Mouse (Mus musculus): Measurements from ENCODE around the gene Ccdc59.

The Ccdc59 gene

DNA sequence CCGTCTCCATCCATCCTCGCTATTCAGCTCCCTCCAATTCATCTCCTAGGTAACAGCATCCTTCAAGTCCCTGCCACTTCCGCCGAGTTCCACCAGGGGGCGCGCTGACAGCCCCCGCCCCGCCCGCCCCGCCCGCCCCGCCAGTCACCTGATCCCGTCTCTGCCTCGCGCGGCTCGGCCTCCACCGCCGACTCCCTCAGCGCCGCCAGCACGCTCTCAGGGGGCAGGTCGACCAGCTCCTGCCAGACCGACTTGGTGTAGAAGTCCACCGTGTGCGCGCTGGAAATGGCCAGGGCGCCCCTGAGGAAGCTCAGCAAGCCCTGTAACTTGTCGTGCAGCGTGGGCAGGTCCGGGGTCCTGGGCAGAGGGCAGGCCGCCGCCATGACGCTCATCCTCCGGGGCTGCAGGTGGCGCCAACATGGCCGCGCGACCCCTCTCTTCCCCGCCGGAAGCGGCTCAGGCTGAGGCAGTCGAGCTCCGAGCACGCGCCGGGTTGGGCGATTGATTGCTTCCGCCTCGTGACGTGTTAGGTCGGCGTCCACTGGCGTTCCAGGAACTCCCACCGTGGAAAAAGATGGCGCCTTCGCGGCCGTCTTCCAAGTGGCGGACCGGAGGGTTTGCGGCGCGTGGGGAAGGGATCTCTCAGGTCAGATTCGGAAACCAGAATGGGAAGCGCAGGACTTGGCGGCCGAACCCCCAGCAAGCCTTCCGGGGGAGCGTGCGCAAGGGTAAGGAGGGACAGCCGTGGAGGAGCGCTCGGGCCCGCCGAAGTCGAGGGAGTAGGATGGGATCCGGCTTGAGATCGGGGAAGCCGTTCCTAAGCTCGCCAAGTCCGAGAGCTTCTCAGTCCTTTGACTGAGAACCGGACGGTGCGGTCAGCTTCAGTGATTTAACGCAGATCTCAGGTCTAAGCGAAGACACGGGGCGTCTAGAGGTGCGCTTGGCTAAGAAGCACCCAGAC is at the start of gene Ccdc59, which contains the start of gene Mettl25:
Ccdc59 (plus strand) TSS at position 140 of the 961 bp plus-strand sequence.
Mettl25 (minus strand) TSS at position 453 of the 961 bp plus-strand sequence.
- DNase-seq = peak; percentile 97

DNA sequence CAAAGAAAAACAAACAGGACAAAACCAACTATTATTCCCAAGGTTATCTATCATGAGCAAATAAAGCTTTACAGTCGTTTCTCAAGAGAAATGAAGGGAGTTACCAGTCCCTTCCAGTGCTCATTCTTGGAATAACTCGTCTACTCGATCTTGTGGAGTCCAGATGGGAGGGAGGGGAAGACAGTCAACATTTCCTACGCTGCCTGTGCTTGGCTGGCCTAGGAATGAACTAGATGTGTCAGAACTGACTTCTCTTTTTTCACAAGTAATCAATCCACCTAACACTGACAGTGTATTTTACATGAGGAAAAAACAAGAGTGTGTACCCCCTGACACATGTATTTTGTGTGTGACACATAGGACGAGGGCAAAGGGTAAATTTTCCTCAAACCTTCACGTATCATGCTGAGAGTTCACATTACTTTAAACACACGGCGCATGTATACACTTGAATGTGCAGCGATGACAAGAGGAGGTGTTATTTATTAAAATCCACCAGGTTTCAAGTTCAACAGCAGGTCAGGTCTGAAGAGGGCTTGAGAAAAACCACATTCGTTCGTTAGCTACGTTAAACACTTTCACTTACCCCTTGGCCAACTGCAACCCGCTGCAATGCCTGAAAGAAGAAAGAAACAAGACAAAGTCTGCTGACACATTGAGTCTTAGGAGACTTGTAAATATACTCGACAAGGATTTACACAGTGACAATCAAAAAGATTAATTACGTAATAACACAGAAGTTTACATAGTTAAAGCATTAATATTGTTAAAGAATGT is 46.9 kb upstream of the Ccdc59 start:
- DNase-seq = no peak

DNA sequence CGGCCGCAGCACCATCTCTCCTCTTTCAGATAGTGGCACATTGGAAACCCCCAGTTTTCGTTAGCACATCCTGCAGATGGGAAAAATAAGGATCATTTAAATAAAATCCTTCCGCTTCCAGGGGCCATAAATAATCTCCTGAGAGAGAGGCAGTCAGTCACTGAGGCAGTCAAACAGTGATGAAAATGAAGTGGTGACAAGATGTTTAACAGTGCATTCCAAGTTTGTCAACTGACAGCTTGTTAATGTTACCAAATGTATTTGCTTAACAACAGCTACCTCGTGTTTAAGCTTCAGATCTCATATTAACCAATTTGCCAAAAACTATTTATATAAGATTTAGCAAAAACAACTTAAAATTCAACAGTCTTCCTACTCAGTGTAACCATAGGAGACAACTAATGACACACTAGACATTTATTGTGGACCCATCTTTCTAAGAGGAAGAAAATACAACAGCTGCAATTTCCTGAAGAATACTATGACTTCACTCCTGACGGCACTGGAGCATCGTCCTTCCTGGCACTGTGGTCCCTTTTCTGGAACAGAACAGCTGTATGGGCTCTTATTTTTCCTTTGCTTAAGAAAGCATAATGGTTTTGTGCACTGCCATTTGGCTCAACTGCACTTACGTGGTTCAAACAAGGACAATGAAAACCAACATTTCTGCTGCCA is 43.5 kb upstream of the Ccdc59 start:
- DNase-seq = no peak

DNA sequence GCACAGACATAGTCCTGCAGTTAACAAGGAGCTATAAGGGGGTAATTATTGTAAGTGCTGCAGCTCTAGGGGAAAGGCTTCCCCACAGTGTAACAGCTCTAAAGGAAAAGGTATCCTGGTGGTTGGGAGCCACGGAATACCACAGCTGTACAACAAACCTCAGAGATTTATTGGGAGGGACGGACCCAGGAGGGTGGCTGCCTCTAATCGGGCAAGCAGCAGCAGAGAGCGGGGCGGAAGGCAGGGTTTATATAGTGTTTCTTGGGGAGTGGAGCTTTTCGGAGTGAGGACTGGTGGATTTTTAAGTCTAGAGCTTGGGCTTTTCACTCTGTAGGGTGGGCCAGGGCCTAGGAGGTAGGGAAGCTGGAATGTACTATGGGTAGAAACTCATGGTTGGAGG is 39.7 kb upstream of the Ccdc59 start:
- no peak for DNase-seq

DNA sequence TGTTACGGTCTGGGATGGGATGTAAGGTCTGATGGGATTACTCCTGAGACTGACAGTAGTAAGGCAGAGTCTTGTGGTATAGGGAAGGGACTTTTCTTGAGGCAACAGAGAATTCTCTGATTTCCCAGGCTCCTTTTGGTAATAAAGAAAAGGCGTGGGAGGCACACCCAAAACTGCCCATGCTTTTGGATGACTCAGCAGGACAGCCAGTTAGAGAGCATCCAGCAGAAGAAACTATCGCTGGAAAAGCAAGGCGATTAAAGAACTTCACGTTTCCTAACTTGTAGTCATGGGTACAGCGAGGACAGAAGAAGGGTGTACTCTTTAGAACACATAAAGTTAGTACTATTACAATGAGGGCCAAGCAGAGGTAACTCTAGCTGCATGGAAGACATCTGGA is 38.7 kb upstream of the Ccdc59 start:
- DNase-seq = no peak

DNA sequence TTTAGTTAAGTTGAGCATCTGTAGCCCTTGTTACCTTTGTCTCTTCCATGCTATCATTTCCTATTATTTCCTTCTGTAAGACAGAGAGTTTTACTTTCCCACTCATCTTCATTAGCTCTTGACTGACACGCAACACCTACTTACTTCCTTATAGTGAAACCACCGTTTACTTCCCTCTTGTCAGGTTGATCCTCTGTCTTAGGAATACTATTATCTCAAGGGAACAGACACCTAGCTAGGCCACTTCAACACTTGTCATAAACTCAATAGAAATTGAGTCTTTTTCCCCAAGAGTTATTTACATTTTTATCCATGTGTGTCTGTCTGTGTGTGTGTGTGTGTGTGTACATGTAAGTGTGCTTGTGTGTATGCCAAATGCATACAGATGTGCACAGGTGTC is 37.4 kb upstream of the Ccdc59 start:
- no peak for DNase-seq

DNA sequence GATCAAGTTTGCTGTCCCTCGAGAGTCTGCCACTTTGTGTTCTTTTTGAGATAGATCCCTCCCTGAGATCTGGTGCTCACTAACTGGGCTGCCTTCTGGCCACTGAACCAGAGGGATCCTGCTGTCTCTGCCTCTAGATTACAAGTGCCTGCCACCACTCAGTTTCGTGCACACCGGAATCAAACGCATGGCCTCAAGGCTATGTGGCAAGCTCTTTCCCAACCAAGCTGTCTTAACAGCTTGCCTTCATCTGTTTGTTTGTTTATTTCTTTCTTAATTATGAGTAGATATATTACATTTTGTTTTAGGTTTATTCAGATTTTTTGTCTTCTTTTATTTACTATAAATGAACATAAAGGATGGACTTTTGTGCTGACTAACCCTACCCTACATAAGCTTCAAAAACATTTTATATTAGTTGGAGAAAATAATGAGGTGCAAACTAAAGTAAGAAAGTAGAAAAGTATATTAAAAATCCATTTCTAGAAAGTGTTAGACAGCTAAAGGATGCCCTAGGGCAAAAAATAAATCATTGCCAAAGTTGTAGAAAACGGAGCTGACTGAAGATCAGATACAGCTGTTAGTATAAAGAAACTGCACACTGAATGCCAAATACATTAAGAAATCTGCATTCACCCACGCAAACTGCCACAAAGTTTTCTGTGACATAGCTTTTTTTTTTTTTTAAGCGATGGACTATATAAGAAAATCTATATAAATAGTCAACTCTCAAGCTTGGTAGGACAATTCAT is 34.4 kb upstream of the Ccdc59 start:
- DNase-seq = no peak

DNA sequence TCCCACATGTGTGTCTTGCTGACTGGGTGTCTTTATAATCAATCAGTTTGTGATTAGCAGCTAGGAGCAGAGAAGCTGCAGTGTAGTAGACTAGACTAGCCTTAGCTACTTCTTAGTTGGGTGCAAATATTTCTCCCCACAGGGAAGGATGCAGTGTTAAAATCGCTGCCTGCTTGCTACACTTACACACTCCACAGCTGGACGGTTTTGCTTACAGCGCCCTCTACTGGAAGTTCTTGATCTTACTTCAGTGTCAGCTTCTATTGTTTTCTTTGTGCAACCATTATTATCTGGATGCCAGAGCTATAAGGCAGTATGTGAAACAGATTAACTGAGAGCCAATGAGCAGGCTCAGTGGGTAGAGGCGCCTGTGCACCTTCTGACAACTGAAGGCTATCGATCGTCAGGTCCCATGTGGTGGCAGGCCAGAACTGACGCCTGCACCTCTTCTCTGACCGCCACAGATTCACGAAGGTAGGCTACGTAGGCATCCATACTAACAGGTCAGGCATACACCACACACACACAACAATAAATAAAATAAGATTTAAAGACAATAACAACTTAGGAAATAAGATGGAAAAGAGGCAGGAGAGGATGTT is 6.1 kb upstream of the Ccdc59 start:
- no peak for DNase-seq

DNA sequence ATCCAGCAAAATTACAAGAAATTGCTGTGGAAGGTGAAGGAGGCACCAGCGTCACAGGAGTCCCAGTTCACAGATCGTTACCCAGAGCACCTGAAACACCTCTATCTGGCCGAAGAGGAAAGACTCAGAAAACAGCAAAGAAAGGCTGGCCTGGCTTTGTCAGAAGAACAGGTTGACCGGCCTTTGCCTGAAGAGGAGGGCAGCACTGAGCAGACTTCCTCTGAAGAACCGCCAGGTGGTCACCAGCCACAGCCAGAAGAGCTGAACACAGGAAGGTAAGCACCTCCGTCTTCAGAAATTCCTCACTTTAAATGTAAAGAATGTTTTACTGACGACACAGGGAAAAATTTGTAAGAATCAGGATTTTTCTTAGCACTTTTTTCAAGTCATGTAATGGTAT is 1.7 kb downstream of the Ccdc59 start:
- no peak for DNase-seq

DNA sequence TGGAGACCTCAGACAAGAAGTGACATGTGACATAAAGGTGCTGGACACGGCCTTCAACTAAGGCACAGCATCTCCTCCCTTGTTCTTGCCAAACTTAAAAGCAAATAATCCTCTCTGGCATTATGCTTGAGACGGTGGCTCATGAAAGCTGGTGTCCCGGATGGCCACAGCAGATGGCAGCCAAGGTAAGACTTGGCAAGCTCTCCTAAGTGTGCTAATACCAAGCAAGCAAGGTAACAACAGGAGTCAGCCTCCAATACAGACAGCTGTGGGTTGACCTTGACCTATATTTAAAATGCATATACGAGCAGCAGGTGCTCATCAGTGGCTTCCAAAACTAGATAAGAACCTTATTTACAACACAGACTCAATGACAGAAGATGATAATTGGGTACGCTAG is 9.4 kb downstream of the Ccdc59 start:
- DNase-seq = peak; percentile 49

DNA sequence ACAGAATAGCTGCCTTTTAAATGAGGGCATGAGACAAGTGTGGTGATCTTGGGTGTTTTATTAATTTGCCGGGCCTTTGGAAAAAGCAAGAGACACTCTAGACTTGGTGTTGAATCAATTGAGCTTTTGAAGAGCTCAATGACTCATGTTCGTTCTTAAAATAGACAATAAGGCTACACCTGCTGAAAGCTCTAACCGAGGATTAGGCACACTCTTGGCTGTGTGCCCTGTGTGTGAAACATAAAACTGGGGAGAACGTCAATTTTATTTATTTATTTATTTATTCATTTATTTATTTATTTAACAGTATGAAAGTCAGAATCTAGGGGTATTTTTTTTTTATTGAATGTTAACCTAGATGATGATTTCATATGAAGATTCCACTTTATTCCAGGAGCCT is 10.3 kb downstream of the Ccdc59 start:
- no peak for DNase-seq

DNA sequence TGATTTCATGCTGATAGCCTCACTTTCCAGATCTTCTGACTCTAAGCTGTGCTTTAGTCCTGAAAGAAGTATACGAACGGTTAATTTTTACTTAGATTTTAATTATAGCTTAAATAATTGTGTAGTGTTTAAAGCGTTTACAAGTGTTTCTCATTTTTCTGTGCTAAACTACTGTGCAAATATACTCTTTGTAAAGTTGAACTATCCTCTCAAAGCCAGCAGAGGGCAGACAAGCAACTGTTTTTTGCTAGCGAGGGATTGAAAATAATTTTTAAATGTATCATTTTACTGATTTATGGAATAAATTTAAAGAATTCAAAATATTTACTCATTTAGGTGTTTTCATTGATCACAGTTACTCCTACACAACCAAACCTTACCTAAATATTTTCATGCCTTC is 26.4 kb downstream of the Ccdc59 start:
- DNase-seq = no peak
